Mouse (Mus musculus) testis, adult 2 months (tissue): ENCODE measurements around the gene Pitx1.

ENCODE experiments used
- CTCF ChIP-seq: fragments of 200-500 bp; IDR thresholded peaks from 2 replicates; pipeline ENCODE4 v1.5.1; 2012; ENCODE audit warnings: low read depth, mild to moderate bottlenecking, inconsistent platforms, low read length, moderate library complexity; ENCODE audit not compliant: control insufficient read depth, insufficient read depth, insufficient replicate concordance
- POLR2A ChIP-seq: fragments of 200-500 bp; IDR thresholded peaks from 2 replicates; pipeline ENCODE4 v1.6.1; 2012; ENCODE audit warnings: low read depth, mild to moderate bottlenecking, inconsistent platforms, low read length, moderate library complexity; ENCODE audit not compliant: control insufficient read depth

GRCm38 (mm10) chr13:55826796-55827678 lies 9.0 kb downstream of the Pitx1 start:
- no peak for TF ChIP-seq CTCF
- TF ChIP-seq POLR2A = no peak
